Mouse (Mus musculus): ENCODE data around the gene Mbd3. TPM values are rescaled to one million over a fixed set of nuclear protein-coding genes. Genes with fewer than 3 reads are reported as not detected.

Gene Mbd3
- 100 to 1,000 TPM; 137 to 140 TPM for total RNA-seq (2021)

- DNase-seq: peak; percentile 99
Measured at GRCm38 (mm10) chr10:80399191-80399972, at the start of gene Mbd3. Mbd3 (minus strand) TSS chr10:80399550.

GRCm38 (mm10) chr10:80445898-80446601 is 46.7 kb upstream of the Mbd3 start:
- DNase-seq: peak; percentile 83

GRCm38 (mm10) chr10:80445052-80445451 is 45.7 kb upstream of the Mbd3 start:
- DNase-seq: no peak

- peak; percentile 49 for DNase-seq
Measured at GRCm38 (mm10) chr10:80444339-80445045, 45.1 kb upstream of the Mbd3 start.

GRCm38 (mm10) chr10:80443575-80444278 is 44.4 kb upstream of the Mbd3 start:
- DNase-seq: no peak

- DNase-seq: no peak
Measured at GRCm38 (mm10) chr10:80442989-80443388, 43.6 kb upstream of the Mbd3 start.

- no peak for DNase-seq
Measured at GRCm38 (mm10) chr10:80441598-80441997, 42.2 kb upstream of the Mbd3 start.

- DNase-seq: no peak
Measured at GRCm38 (mm10) chr10:80440031-80440430, 40.7 kb upstream of the Mbd3 start.

- DNase-seq: no peak
Measured at GRCm38 (mm10) chr10:80437973-80438372, 38.6 kb upstream of the Mbd3 start.

GRCm38 (mm10) chr10:80436276-80436675 is 36.9 kb upstream of the Mbd3 start:
- peak; percentile 43 for DNase-seq

- no peak for DNase-seq
Measured at GRCm38 (mm10) chr10:80435764-80436163, 36.4 kb upstream of the Mbd3 start.

- DNase-seq: no peak
Measured at GRCm38 (mm10) chr10:80434823-80435222, 35.5 kb upstream of the Mbd3 start.

- no peak for DNase-seq
Measured at GRCm38 (mm10) chr10:80434233-80434592, 34.9 kb upstream of the Mbd3 start.

GRCm38 (mm10) chr10:80433513-80434232 is 34.3 kb upstream of the Mbd3 start, which contains the start of gene Tcf3:
Tcf3 (minus strand) TSS chr10:80433647.
- peak; percentile 96 for DNase-seq

- DNase-seq: peak; percentile 56
Measured at GRCm38 (mm10) chr10:80432936-80433512, 33.7 kb upstream of the Mbd3 start.

GRCm38 (mm10) chr10:80432387-80432785 is 33.0 kb upstream of the Mbd3 start:
- DNase-seq: no peak

- DNase-seq: no peak
Measured at GRCm38 (mm10) chr10:80431570-80432386, 32.4 kb upstream of the Mbd3 start.

- DNase-seq: no peak
Measured at GRCm38 (mm10) chr10:80430375-80430980, 31.1 kb upstream of the Mbd3 start.

- no peak for DNase-seq
Measured at GRCm38 (mm10) chr10:80429800-80430199, 30.4 kb upstream of the Mbd3 start.

GRCm38 (mm10) chr10:80425041-80425440 is 25.7 kb upstream of the Mbd3 start:
- DNase-seq: no peak

Measured in heart, postnatal 4 days (tissue).